Mouse (Mus musculus): Measurements from ENCODE around the gene Pdap1. TPM values are rescaled to one million over a fixed set of nuclear protein-coding genes. Genes with fewer than 3 reads are reported as not detected.
"Not testable (repeated sequence)": the region's sequence is repeated elsewhere in the genome, so short reads cannot be mapped to it uniquely, and the experiment has no call there.

Pdap1 gene
- total RNA-seq, 1 experiment from 2014 or later, result 101 TPM

DNA sequence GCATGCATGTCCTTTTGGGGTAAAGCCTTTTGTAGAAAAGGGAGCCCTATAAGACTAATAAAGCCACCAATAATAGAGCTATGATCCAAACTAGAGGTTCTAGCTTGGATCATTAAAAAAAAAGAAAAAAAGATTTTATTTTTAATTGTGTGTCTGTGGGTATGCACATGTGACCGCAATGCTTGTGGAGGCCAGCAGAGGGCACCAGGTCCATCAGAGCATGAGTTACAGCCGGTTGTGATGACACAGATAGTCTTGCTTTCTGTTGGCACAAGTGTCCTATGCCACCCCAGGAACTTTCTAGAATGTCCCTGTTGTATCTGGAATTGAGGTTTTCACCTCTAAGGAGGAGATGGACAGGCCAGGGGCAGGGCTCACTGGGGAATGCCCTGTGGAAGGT, 20.7 kb downstream of the Pdap1 start:
- DNase-seq, result peak; percentile 52

- no peak for DNase-seq
These were observed 21.6 kb downstream of the Pdap1 start for GRCm38 (mm10) chr5:145118461-145118860.

- peak; percentile 54 for DNase-seq
These were observed 22.0 kb downstream of the Pdap1 start for GRCm38 (mm10) chr5:145118005-145118404.

DNA sequence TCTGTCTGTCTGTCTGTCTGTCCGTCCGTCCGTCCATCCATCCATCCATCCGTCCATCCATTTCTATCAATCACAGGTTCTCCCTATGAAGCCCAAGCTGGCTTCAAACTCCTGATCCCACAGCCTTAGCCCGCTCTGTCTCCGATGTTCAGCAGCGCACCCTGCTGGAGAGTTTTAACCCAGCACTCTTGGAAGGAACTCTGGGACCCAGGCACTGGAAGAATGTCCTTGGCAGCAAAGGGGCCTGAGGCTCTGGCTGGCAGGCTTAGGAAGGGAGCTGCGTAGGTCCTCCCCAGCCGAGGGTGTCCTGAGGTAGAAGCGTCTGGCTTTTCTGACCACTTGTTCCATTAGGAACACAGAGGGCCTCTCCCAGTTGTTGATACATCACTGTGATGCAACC, 23.1 kb downstream of the Pdap1 start:
- peak; percentile 88 for DNase-seq

GRCm38 (mm10) chr5:145116316-145116715, 23.7 kb downstream of the Pdap1 start:
- peak; percentile 83 for DNase-seq

GRCm38 (mm10) chr5:145115736-145116135, 24.3 kb downstream of the Pdap1 start:
- DNase-seq, result no peak

- peak; percentile 83 for DNase-seq
These were observed 25.2 kb downstream of the Pdap1 start for GRCm38 (mm10) chr5:145114606-145115473.

DNA sequence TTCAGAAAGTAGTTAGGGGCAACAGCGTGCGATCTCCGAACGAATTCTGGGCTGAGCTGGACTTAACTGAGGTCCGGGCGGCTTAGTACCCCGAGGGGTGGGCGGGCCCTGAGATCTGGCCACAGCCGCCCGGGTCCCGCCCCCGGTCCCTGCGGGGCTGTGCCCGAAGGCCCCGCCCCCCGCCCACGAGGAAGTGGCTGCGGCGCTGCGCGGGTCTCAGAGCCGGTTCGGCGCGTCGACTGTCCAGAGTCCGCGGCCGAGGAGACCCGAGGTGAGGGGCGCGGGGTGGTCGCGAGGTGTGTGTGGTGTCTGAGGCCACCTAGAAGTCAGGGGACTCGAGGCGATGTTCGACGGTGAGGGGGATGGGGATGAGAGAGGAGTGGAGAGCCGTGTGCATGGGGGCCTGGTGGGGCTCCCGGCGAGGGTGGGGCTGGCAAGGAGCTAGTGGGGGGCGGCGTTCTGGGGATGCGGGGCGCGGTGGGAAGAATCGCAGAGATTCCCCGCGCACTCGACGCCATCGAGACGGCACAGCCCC, 25.9 kb downstream of the Pdap1 start, which contains the start of gene Arpc1b:
Arpc1b (plus strand) TSS at position 145 of the 535 bp plus-strand sequence.
- DNase-seq, result peak; percentile 90

DNA sequence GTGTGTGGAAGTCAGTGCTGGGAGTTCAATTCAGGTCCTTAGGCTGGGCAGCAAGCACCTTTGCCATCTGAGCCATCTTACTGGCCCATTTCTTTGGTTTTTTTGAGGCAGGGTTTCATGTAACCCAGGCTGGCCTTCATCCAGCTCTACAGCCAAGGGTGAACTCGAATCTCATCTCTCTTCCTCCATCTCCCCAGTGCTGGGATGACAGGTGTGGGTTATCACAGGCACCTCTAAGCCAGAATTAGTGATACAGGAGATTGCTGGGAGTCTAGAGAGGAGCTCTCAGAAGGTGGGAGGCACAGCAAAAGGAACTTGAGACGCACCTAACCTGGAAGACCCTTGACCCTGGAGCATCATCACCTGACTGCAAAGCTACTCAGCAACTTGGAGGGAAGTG, 26.6 kb downstream of the Pdap1 start:
- no peak for DNase-seq

- DNase-seq, result peak; percentile 50
These were observed 27.5 kb downstream of the Pdap1 start for GRCm38 (mm10) chr5:145112566-145112965.

- DNase-seq, result no peak
These were observed 29.6 kb downstream of the Pdap1 start for GRCm38 (mm10) chr5:145110401-145110800.

- peak; percentile 52 for DNase-seq
These were observed 34.3 kb downstream of the Pdap1 start for GRCm38 (mm10) chr5:145105694-145106275.

GRCm38 (mm10) chr5:145104328-145104727, 35.7 kb downstream of the Pdap1 start:
- no peak for DNase-seq

DNA sequence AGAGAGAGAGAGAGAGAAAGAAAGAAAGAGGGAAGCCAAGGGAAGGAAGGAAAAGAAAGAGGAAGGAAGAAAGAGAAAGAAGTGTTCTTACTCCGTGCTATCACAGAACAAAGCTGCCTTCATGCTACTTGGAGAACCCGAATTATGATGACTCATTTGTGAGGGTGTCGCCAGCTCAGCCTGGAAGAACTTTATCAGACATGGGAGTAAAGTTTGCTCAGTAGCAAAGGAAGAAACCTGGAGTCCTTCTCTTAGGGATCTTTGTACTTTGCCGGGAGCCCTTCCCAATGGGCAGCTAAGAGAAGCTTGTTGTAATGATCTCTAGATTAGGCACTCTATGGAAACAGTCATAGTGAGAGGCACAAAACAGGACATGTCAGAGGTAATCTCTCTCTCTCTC, 37.3 kb downstream of the Pdap1 start:
- no peak for DNase-seq

DNA sequence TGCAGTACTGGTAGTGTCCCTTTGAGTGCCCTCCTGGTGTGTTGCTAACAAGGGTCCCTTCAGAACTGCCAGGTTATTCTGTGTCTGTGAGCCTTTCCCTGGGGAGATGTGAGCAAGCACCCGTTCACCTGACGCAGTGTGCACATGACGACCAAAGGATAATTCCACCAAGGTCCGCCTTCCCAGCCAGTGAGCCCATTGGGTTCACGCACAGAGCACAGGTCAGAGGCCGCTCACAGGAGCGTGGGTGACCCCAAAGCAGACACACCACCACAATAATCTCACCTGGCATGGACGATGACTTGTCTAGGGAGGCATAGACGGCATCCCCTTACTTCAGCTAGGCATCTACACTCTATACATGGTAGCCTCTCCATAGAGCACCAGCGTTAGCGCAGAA, 38.6 kb downstream of the Pdap1 start:
- DNase-seq, result not testable (repeated sequence)

DNA sequence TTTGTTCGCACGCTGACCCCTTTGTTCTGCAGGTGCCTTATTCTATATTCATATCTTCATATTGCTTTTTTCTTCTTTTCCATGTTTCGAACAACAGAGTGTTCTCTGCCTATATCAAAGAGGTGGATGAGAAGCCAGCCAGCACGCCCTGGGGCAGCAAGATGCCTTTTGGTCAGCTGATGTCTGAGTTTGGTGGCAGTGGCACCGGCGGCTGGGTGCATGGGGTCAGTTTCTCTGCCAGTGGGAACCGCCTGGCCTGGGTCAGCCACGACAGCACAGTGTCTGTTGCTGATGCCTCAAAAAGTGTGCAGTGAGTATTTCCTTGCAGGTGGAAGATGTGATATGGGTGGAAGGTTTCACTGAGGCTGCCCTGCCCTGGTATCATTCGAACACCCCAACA, 39.1 kb downstream of the Pdap1 start:
- no peak for DNase-seq

- DNase-seq, result no peak
These were observed 41.7 kb downstream of the Pdap1 start for GRCm38 (mm10) chr5:145098340-145098821.

DNA sequence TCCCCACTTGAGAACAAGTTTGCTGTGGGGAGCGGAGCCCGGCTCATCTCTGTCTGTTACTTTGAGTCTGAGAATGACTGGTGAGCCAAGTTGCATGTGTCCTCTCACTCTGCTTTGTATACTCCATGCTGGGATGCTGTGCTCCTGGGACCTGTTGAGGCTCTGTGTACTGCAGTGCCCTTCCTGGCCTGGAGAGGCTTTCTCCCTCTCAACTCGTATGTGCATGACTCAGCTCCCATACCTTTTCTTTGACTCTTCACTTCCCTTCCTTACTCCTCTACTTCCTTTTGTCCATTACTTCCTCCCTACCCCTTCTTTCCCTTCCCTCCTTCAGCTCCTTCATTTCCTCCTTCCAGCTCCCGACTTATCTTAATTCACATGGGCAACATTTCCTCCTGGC, 43.8 kb downstream of the Pdap1 start:
- DNase-seq, result no peak

DNA sequence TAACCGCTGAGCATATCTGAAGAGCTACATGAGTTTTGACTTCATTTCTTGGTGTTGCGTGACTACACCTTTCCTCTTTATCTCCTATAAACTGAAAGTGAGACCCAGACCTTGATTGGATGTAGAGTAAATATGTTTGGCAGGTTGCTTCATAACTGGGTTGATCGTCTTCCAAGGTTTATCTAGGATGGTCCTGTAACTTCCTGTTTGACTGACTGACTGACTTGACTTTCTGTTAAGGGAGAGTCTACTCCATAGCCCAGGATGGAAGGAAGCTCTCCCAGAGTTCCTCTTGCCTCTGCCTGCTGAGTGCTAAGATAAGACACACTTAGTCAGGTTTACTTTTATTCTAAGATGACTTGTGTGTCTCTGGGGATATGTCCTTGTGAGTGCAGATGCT, 50.2 kb downstream of the Pdap1 start:
- DNase-seq, result no peak

- no peak for DNase-seq
These were observed 51.9 kb downstream of the Pdap1 start for GRCm38 (mm10) chr5:145088186-145088585.

DNA sequence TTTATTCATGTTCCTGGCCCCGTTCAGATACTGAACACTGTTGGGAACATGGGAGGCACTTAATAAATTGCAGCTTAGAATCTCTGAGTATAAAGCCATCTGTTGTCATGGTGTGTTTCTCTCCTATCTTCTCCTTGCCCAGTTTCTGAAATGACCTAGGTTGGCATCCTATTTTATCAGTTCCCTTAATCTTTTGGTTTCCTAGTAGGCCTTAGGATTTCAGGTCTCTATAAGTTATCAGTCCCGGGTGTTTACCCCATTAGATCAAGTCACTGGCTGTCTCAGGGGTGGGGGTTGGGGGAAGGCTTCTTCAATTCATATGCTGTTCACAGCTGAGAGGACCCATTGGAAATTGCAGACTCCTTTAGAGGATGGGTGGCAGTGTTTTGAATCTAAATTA, 55.2 kb downstream of the Pdap1 start:
- no peak for DNase-seq

- DNase-seq, result peak; percentile 97
These were observed 56.2 kb downstream of the Pdap1 start, which contains the start of the genes Arpc1a and Kpna7 for GRCm38 (mm10) chr5:145083632-145084451. Gene Arpc1a (plus strand): TSS chr5:145083830. Gene Kpna7 (minus strand): TSS chr5:145084030.
